Mouse (Mus musculus) stomach, embryonic 15.5 days (tissue): Measurements from ENCODE around the gene Bmf. TPM values are rescaled to one million over a fixed set of nuclear protein-coding genes. Genes with fewer than 3 reads are reported as not detected.
A peak's percentile ranks its signal among the peaks of the same experiment; 100 is the strongest.

ENCODE experiments used
- ATAC-seq: fragments of 200-750 bp; cut with Nextera tagmentation; 2 replicates; pipeline ENCODE4 v1.8.0; 2017; ENCODE audit warnings: low read depth, moderate number of reproducible peaks, moderate TSS enrichment; ENCODE audit not compliant: insufficient read depth, low FRiP score
- H3K27ac ChIP-seq: fragments of 300-500 bp; sonication (generic); 2 replicates; pipeline ENCODE4 v1.5.1; 2015; ENCODE audit warnings: mild to moderate bottlenecking, inconsistent platforms
- H3K27me3 ChIP-seq: fragments of 300-500 bp; sonication (generic); replicated peaks from 2 replicates; pipeline ENCODE4 v1.6.1; 2015; ENCODE audit warnings: inconsistent platforms
- H3K36me3 ChIP-seq: fragments of 300-500 bp; sonication (generic); 2 replicates; pipeline ENCODE4 v1.6.1; 2015; ENCODE audit warnings: inconsistent platforms
- H3K4me1 ChIP-seq: fragments of 300-500 bp; sonication (generic); 2 replicates; pipeline ENCODE4 v1.6.1; 2015; ENCODE audit warnings: inconsistent platforms
- H3K4me2 ChIP-seq: fragments of 300-500 bp; sonication (generic); 2 replicates; pipeline ENCODE4 v1.6.1; 2015; ENCODE audit warnings: mild to moderate bottlenecking, inconsistent platforms
- H3K4me3 ChIP-seq: fragments of 300-500 bp; sonication (generic); replicated peaks from 2 replicates; pipeline ENCODE4 v1.5.1; 2015; ENCODE audit warnings: inconsistent platforms
- H3K9ac ChIP-seq: fragments of 300-500 bp; sonication (generic); 2 replicates; pipeline ENCODE4 v1.6.1; 2015; ENCODE audit warnings: inconsistent platforms
- H3K9me3 ChIP-seq: fragments of 300-500 bp; sonication (generic); 2 replicates; pipeline ENCODE4 v1.6.1; 2016; ENCODE audit warnings: inconsistent platforms
- WGBS: fragments of 180-500 bp; shearing (Covaris S2); methylation state at CpG from one replicate; pipeline ENCODE4 v1.1.7; 2015; 5-methylcytosine and 5-hydroxymethylcytosine counted together
- polyA plus RNA-seq: library from polyadenylated mRNA; unstranded; fragments of >200 nt; fragmentation: Nextera tagmentation; extraction: Ambion mirVana; gene quantifications from 2 replicates; pipeline ENCODE4 v1.2.1, GENCODE M21; 2015

The Bmf gene
- polyA plus RNA-seq = 3.6 and 5.2 TPM in 2 replicates

GRCm38 (mm10) chr2:118549507-118550473 lies at the start of gene Bmf:
Bmf (minus strand) TSS chr2:118549687.
- H3K9me3 ChIP-seq = no peaks in the 10 kb centered on the region
- H3K27ac ChIP-seq = peak within 1 kb of the TSS; percentile 74
- H3K27me3 ChIP-seq = no peaks in the 10 kb centered on the region
- H3K4me3 ChIP-seq = peak within 1 kb of the TSS; percentile 88
- WGBS = under 1% methylated on average over 45 of the region's 45 CpGs
- H3K9ac ChIP-seq = peak within 1 kb of the TSS; percentile 70
- peaks cover 45% of the 10 kb centered on the region for H3K4me1 ChIP-seq
- no peaks in the 10 kb centered on the region for H3K36me3 ChIP-seq
- H3K4me2 ChIP-seq = peak within 1 kb of the TSS; percentile 93
- peak; percentile 83 for ATAC-seq

- Histone ChIP-seq H3K9ac (0 out of 2 replicates have a peak overlapping the region, but pooled peaks have one; percentile 60), H3K9me3 (no peaks in the 10 kb centered on the region), H3K4me3 (peak overlapping the region; percentile 79), H3K4me1 (peaks cover 9% of the 10 kb centered on the region; the same call in 1 of the 2 replicates), H3K4me2 (peak overlapping the region; percentile 80), H3K36me3 (peaks cover 5% of the 10 kb centered on the region; the same call in 1 of the 2 replicates), H3K27me3 (no peaks in the 10 kb centered on the region), H3K27ac (no peak overlapping the region)
- 32% methylated on average over 5 of the region's 5 CpGs for WGBS
- no peak for ATAC-seq
These were observed 49.6 kb upstream of the Bmf start for GRCm38 (mm10) chr2:118599087-118599486.

- peak within 1 kb of the TSS; percentile 60 for H3K9ac ChIP-seq
- H3K36me3 ChIP-seq = no peaks in the 10 kb centered on the region
- peak within 1 kb of the TSS; percentile 59; the same call in 1 of the 2 replicates for H3K27ac ChIP-seq
- peak; percentile 96 for ATAC-seq
- no peaks in the 10 kb centered on the region for H3K9me3 ChIP-seq
- H3K27me3 ChIP-seq = no peaks in the 10 kb centered on the region
- peaks cover 9% of the 10 kb centered on the region; the same call in 1 of the 2 replicates for H3K4me1 ChIP-seq
- peak within 1 kb of the TSS; percentile 79 for H3K4me3 ChIP-seq
- H3K4me2 ChIP-seq = peak within 1 kb of the TSS; percentile 80
- 6% methylated on average over 41 of the region's 41 CpGs for WGBS
These were observed 48.4 kb upstream of the Bmf start, which contains the start of gene Bub1b for GRCm38 (mm10) chr2:118597673-118598568. Bub1b (plus strand) TSS chr2:118598211.

GRCm38 (mm10) chr2:118591083-118591482 lies 41.6 kb upstream of the Bmf start:
- Histone ChIP-seq H3K27ac (no peak overlapping the region), H3K36me3 (no peaks in the 10 kb centered on the region), H3K4me3 (no peak overlapping the region), H3K9me3 (no peaks in the 10 kb centered on the region), H3K4me1 (0 out of 2 replicates have a peak, but pooled peaks cover 3% of the 10 kb centered on the region), H3K4me2 (no peak overlapping the region), H3K9ac (no peak overlapping the region), H3K27me3 (no peaks in the 10 kb centered on the region)
- ATAC-seq = no peak
- 81% methylated on average over 4 of the region's 4 CpGs for WGBS

- Histone ChIP-seq H3K36me3 (no peaks in the 10 kb centered on the region), H3K9me3 (no peaks in the 10 kb centered on the region), H3K4me2 (no peak overlapping the region), H3K27me3 (no peaks in the 10 kb centered on the region), H3K27ac (no peak overlapping the region), H3K4me3 (no peak overlapping the region), H3K9ac (no peak overlapping the region), H3K4me1 (0 out of 2 replicates have a peak, but pooled peaks cover 4% of the 10 kb centered on the region)
- no peak for ATAC-seq
- 68% methylated on average over 3 of the region's 3 CpGs for WGBS
These were observed 38.2 kb upstream of the Bmf start for GRCm38 (mm10) chr2:118587686-118588085.

GRCm38 (mm10) chr2:118586013-118586412 lies 36.5 kb upstream of the Bmf start:
- Histone ChIP-seq H3K4me3 (no peak overlapping the region), H3K4me1 (0 out of 2 replicates have a peak, but pooled peaks cover 4% of the 10 kb centered on the region), H3K9me3 (no peaks in the 10 kb centered on the region), H3K4me2 (no peak overlapping the region), H3K27me3 (no peaks in the 10 kb centered on the region), H3K9ac (no peak overlapping the region), H3K36me3 (no peaks in the 10 kb centered on the region), H3K27ac (no peak overlapping the region)
- ATAC-seq = peak; percentile 72
- WGBS = 32% methylated on average over 5 of the region's 5 CpGs

- Histone ChIP-seq H3K4me1 (no peaks in the 10 kb centered on the region), H3K4me2 (no peak overlapping the region), H3K9ac (no peak overlapping the region), H3K4me3 (no peak overlapping the region), H3K27me3 (no peaks in the 10 kb centered on the region), H3K36me3 (no peaks in the 10 kb centered on the region), H3K27ac (no peak overlapping the region), H3K9me3 (no peaks in the 10 kb centered on the region)
- whole genome bisulfite sequencing = 57% methylated on average over 3 of the region's 3 CpGs
- no peak for ATAC-seq
These were observed 23.6 kb upstream of the Bmf start for GRCm38 (mm10) chr2:118573135-118573534.

GRCm38 (mm10) chr2:118572183-118572836 lies 22.8 kb upstream of the Bmf start:
- H3K9ac ChIP-seq = no peak overlapping the region
- no peaks in the 10 kb centered on the region for H3K36me3 ChIP-seq
- H3K27ac ChIP-seq = no peak overlapping the region
- no peak for ATAC-seq
- H3K4me1 ChIP-seq = no peaks in the 10 kb centered on the region
- H3K9me3 ChIP-seq = no peaks in the 10 kb centered on the region
- H3K27me3 ChIP-seq = no peaks in the 10 kb centered on the region
- H3K4me3 ChIP-seq = no peak overlapping the region
- H3K4me2 ChIP-seq = no peak overlapping the region
- WGBS = 80% methylated on average over 9 of the region's 9 CpGs

- no peak for ATAC-seq
- Histone ChIP-seq H3K4me2 (no peak overlapping the region), H3K9ac (no peak overlapping the region), H3K27ac (no peak overlapping the region), H3K27me3 (no peaks in the 10 kb centered on the region), H3K4me1 (no peaks in the 10 kb centered on the region), H3K36me3 (no peaks in the 10 kb centered on the region), H3K9me3 (no peaks in the 10 kb centered on the region), H3K4me3 (no peak overlapping the region)
- 76% methylated on average over 2 of the region's 2 CpGs for WGBS
These were observed 21.5 kb upstream of the Bmf start for GRCm38 (mm10) chr2:118570939-118571338.

GRCm38 (mm10) chr2:118567179-118567578 lies 17.7 kb upstream of the Bmf start:
- no peak for ATAC-seq
- H3K4me1 ChIP-seq = no peaks in the 10 kb centered on the region
- no peaks in the 10 kb centered on the region for H3K27me3 ChIP-seq
- no peak overlapping the region for H3K9ac ChIP-seq
- WGBS = 82% methylated on average over 8 of the region's 8 CpGs
- H3K4me2 ChIP-seq = no peak overlapping the region
- H3K4me3 ChIP-seq = no peak overlapping the region
- H3K9me3 ChIP-seq = no peaks in the 10 kb centered on the region
- H3K36me3 ChIP-seq = no peaks in the 10 kb centered on the region
- no peak overlapping the region for H3K27ac ChIP-seq

GRCm38 (mm10) chr2:118562431-118562830 lies 12.9 kb upstream of the Bmf start:
- no peak overlapping the region for H3K9ac ChIP-seq
- no peak overlapping the region for H3K4me2 ChIP-seq
- no peaks in the 10 kb centered on the region for H3K4me1 ChIP-seq
- H3K9me3 ChIP-seq = no peaks in the 10 kb centered on the region
- no peaks in the 10 kb centered on the region for H3K36me3 ChIP-seq
- no peak overlapping the region for H3K27ac ChIP-seq
- no peak overlapping the region for H3K4me3 ChIP-seq
- 84% methylated on average over 3 of the region's 3 CpGs for whole genome bisulfite sequencing
- no peak for ATAC-seq
- H3K27me3 ChIP-seq = no peaks in the 10 kb centered on the region
